Mouse (Mus musculus) kidney, adult 2 months (tissue): ENCODE measurements at regions not wholly inside any gene's neighbourhood (a gene's known extent, or its start where the extent isn't known, plus 50 kb on each side); places are given as distances from the start of the nearest gene placed in this dataset.

Experiments used
- CTCF ChIP-seq: fragments of 200-500 bp; conservative IDR thresholded peaks from 2 replicates; pipeline ENCODE4 v1.5.1; 2011; ENCODE audit warnings: low read depth, mild to moderate bottlenecking, control low read depth, low read length, moderate library complexity, mixed read lengths; ENCODE audit not compliant: insufficient read depth, insufficient read length
- POLR2A ChIP-seq: fragments of 200-500 bp; IDR thresholded peaks from one replicate; pipeline ENCODE4 v1.6.1; 2011; ENCODE audit warnings: low read depth, low read length, control low read depth

DNA sequence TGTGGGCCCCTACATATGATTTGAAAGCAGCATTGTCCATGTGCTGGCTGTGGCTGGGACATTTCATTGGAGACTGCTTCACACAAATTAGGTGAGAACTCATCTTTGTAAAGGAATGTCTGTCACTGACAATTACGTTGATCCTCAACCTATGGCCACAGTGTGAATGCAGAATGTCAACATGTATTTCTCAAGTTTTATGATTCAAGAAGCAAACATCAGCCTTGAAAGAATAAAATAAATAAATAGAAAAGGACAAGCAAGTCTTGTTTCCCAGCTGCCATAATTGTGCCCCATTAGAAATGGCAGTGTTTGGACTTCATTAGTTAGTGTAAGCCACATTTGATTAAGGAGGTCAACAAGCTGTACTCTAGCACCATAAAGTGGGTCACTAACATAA, 950.7 kb upstream of the Tenm3 start:
- TF ChIP-seq CTCF (no peak), POLR2A (no peak)
